Comparison of ENCODE assay signal across 8 mouse cellular contexts in genomic region chr3:127634101-127634983, GRCm38 (mm10). TPM values are rescaled to one million over a fixed set of nuclear protein-coding genes. Genes with fewer than 3 reads are reported as not detected.
DNase-seq lines count a peak whose midpoint lies in the region; ATAC-seq and TF ChIP-seq lines count a peak whose summit lies in the region.

No protein-coding gene starts in this region.

- peaks cover 12% of the 10 kb centered on the region; the same call in 1 of the 2 replicates for H3K4me1 ChIP-seq in heart, postnatal 0 days (ENCODE audit: control insufficient read depth, insufficient read depth)
- H3K4me1 ChIP-seq in neural tube, embryonic 14.5 days (ENCODE audit: control insufficient read depth, insufficient read depth, low read length), result peaks cover 17% of the 10 kb centered on the region; the same call in 1 of the 2 replicates

- H3K36me3 ChIP-seq in heart, postnatal 0 days (replicated peaks; ENCODE audit: control insufficient read depth, insufficient read depth, low read length), result no peaks in the 10 kb centered on the region
- H3K36me3 ChIP-seq in neural tube, embryonic 14.5 days (ENCODE audit: control insufficient read depth, insufficient read depth, low read length), result no peaks in the 10 kb centered on the region

- TF ChIP-seq CTCF in heart, postnatal 0 days (IDR thresholded peaks at IDR 0.05; ENCODE audit: low read depth), result peak; percentile 85

- no peak overlapping the region for H3K9ac ChIP-seq in heart, postnatal 0 days (replicated peaks; ENCODE audit: low read depth, low read length)
- H3K9ac ChIP-seq in neural tube, embryonic 14.5 days (replicated peaks; ENCODE audit: low read depth, low read length), result peak overlapping the region; percentile 29

- 2% methylated on average over 57 of the region's 58 CpGs for WGBS in heart, postnatal 0 days
- WGBS in neural tube, embryonic 14.5 days, result under 1% methylated on average over 58 of the region's 58 CpGs

- peak overlapping the region; percentile 77 for H3K4me2 ChIP-seq in heart, postnatal 0 days (ENCODE audit: low read depth, low read length)
- H3K4me2 ChIP-seq in neural tube, embryonic 14.5 days (ENCODE audit: low read depth, low read length), result peak overlapping the region; percentile 91

- DNase-seq in ES-CJ7 (ENCODE audit: low read depth, low spot score), result peak; percentile 82
- peak; percentile 8 for DNase-seq in c-Kit-negative CD71-positive TER-119-positive erythroid progenitor cells, embryonic 14.5 days (ENCODE audit: low read depth, low spot score)
- no peak for DNase-seq in heart, postnatal 0 days (ENCODE audit: low spot score)
- peak; percentile 55 to 88 for DNase-seq in kidney, postnatal 36 days
- DNase-seq in lung, adult 18-20 months, result peak; percentile 57 to 64
- peak; percentile 80 for DNase-seq in testis, postnatal 14 days (ENCODE audit: low spot score)

- ATAC-seq in erythroid progenitor cell, adult 5-6 weeks (replicated peaks; ENCODE audit: low FRiP score, poor library complexity, severe bottlenecking), result peak; percentile 81
- ATAC-seq in heart, postnatal 0 days (ENCODE audit: insufficient read depth, low read depth), result peak; percentile 87
- peak; percentile 83 for ATAC-seq in neural tube, embryonic 14.5 days (ENCODE audit: low read depth)

- no peak for TF ChIP-seq EP300 in heart, postnatal 0 days (IDR thresholded peaks at IDR 0.05; ENCODE audit: low read depth)

- no peak overlapping the region for H3K27ac ChIP-seq in heart, postnatal 0 days (ENCODE audit: low read depth)
- peak overlapping the region; percentile 39 for H3K27ac ChIP-seq in neural tube, embryonic 14.5 days (ENCODE audit: low read depth, low read length)

- no peaks in the 10 kb centered on the region for H3K9me3 ChIP-seq in heart, postnatal 0 days (replicated peaks; ENCODE audit: control insufficient read depth, low read length)
- H3K9me3 ChIP-seq in neural tube, embryonic 14.5 days (ENCODE audit: control insufficient read depth, low read length), result no peaks in the 10 kb centered on the region

- H3K27me3 ChIP-seq in heart, postnatal 0 days (ENCODE audit: control insufficient read depth, insufficient read depth, low read length), result peaks cover 96% of the 10 kb centered on the region
- H3K27me3 ChIP-seq in neural tube, embryonic 14.5 days (ENCODE audit: control insufficient read depth, insufficient read depth, low read length), result peaks cover 21% of the 10 kb centered on the region

- H3K4me3 ChIP-seq in heart, postnatal 0 days (ENCODE audit: low read depth, low read length), result peak overlapping the region; percentile 50
- peak overlapping the region; percentile 49 for H3K4me3 ChIP-seq in neural tube, embryonic 14.5 days (ENCODE audit: low read depth, low read length)

RNA-seq across cellular contexts. Expression of gene Neurog2, which starts 1.4 kb away (rescaled TPM):
- not detected in 2 replicates for total RNA-seq in erythroid progenitor cell, adult 5-6 weeks (2015; ENCODE audit: low replicate concordance)
- total RNA-seq in erythroid progenitor cell, adult 5-6 weeks (2017; ENCODE audit: low replicate concordance), result not detected in 2 replicates
- not detected in 2 replicates for total RNA-seq in heart, postnatal 0 days (2014; rRNA removed; ENCODE audit: low replicate concordance)
- polyA plus RNA-seq in heart, postnatal 0 days (2015; fragmentation: Nextera tagmentation; extraction: Ambion mirVana), result not detected in 2 replicates
- polyA plus RNA-seq in neural tube, embryonic 14.5 days (2014; fragmentation: Nextera tagmentation; extraction: Ambion mirVana), result 3.3 and 3.9 TPM in 2 replicates
